Mouse (Mus musculus): ENCODE data around the gene Poc1a.

- TF ChIP-seq CTCF (IDR thresholded peaks at IDR 0.05; ENCODE audit: low read depth, low read length) (no peak), POLR2A (IDR thresholded peaks at IDR 0.05; ENCODE audit: insufficient read depth, low read length) (no peak), EP300 (IDR thresholded peaks at IDR 0.05; ENCODE audit: insufficient read depth, low read depth, low read length) (no peak)
Observed at GRCm38 (mm10) chr9:106372431-106373412, 91.9 kb downstream of the Poc1a start.
